Mouse (Mus musculus) bone marrow macrophage, adult 2 months (primary cell): ENCODE results near the gene Mrpl47. TPM values are rescaled to one million over a fixed set of nuclear protein-coding genes. Genes with fewer than 3 reads are reported as not detected.

Experiments used
- H3K27ac ChIP-seq: 2 replicates; pipeline ENCODE4 v1.5.1; 2012; ENCODE audit warnings: low read depth, low read length; ENCODE audit not compliant: insufficient read depth
- H3K4me1 ChIP-seq: 2 replicates; pipeline ENCODE4 v1.6.1; 2012; ENCODE audit warnings: low read length; ENCODE audit not compliant: control insufficient read depth, insufficient read depth
- H3K4me3 ChIP-seq: 2 replicates; pipeline ENCODE4 v1.5.1; 2012; ENCODE audit warnings: mild to moderate bottlenecking, low read length, moderate library complexity; ENCODE audit not compliant: insufficient read depth
- CTCF ChIP-seq: IDR thresholded peaks from 2 replicates; pipeline ENCODE4 v1.5.1; 2012; ENCODE audit warnings: low read depth, mild to moderate bottlenecking, low read length, moderate library complexity
- POLR2A ChIP-seq: IDR thresholded peaks from 2 replicates; pipeline ENCODE4 v1.6.1; 2012; ENCODE audit warnings: mild to moderate bottlenecking, low read depth, low read length, borderline replicate concordance
- polyA plus RNA-seq: library from polyadenylated mRNA; stranded (reverse); fragments of >200 nt; gene quantifications from 2 replicates; pipeline ENCODE4 v1.2.4, GENCODE M21; 2012; ENCODE audit not compliant: missing spikeins, insufficient read depth, insufficient read length

Gene Mrpl47
- polyA plus RNA-seq, 1 experiment = 13.2 TPM

- no peak for TF ChIP-seq CTCF
- TF ChIP-seq POLR2A = no peak
- Histone ChIP-seq H3K4me1 (no peaks in the 10 kb centered on the region), H3K4me3 (no peak overlapping the region), H3K27ac (no peak overlapping the region)
Observed at GRCm38 (mm10) chr3:32691841-32692240, 45.6 kb downstream of the Mrpl47 start.

DNA sequence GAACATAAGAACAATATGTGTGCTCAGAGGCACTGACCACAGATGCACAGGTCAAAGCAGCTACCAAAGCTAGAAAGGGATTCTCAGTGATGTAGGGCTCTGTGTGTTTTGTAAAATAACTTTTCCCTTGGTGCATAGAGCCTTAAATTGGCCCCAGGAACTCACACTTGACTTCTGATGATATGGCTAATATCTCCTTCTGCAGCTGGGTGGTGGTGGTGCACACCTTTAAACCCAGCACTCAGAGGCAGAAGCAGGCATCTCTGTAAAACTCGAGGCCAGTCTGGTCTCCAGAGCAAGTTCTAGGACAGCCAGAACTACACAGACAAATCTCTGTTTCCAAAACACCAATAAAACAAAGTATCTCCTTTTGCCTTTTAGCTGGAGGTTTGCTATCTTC lies 46.5 kb downstream of the Mrpl47 start:
- TF ChIP-seq CTCF (no peak), POLR2A (no peak)
- no peaks in the 10 kb centered on the region for H3K4me1 ChIP-seq
- H3K27ac ChIP-seq = no peak overlapping the region
- no peak overlapping the region for H3K4me3 ChIP-seq

DNA sequence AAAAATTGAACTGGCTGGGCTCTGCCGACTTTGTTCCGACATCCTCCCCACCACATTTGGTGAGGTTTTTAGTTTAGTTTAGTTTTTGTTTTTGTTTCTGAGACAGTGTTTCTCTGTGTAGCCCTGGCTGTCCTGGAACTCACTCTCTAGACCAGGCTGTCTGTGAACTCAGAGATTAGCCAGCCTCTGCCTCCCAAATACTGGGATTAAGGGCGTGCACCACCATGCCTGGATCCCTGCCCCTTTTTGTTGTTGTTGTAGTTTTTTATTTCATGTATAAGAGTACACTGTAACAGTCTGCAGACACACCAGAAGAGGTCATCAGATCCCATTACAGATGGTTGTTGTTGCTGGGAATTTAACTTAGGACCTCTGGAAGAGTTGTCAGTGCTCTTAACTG lies 47.4 kb downstream of the Mrpl47 start:
- no peak for TF ChIP-seq CTCF
- no peak for TF ChIP-seq POLR2A
- no peak overlapping the region for H3K27ac ChIP-seq
- H3K4me3 ChIP-seq = no peak overlapping the region
- no peaks in the 10 kb centered on the region for H3K4me1 ChIP-seq

DNA sequence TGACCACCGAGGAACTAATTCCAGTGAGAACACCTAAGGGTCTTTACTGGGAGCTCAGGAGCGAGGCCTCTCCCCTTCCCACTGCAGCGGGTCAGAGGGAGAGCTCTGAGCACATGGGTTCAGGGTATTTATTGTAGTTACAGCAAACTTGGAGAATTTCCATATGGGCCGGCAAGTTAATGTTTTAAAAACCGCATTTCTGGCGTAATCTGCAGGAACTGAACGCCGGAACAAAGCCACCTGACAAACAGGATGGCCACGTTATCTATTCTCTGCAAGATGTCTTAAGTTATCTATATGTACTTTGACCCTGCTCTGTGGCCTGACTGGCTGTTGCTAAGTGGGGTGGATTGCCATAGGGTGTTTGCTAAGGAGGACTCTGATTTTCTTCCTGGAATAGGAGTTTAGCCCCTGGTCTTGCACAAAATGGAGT lies 47.8 kb downstream of the Mrpl47 start:
- H3K27ac ChIP-seq = no peak overlapping the region
- H3K4me1 ChIP-seq = no peaks in the 10 kb centered on the region
- no peak for TF ChIP-seq CTCF
- TF ChIP-seq POLR2A = no peak
- H3K4me3 ChIP-seq = no peak overlapping the region

DNA sequence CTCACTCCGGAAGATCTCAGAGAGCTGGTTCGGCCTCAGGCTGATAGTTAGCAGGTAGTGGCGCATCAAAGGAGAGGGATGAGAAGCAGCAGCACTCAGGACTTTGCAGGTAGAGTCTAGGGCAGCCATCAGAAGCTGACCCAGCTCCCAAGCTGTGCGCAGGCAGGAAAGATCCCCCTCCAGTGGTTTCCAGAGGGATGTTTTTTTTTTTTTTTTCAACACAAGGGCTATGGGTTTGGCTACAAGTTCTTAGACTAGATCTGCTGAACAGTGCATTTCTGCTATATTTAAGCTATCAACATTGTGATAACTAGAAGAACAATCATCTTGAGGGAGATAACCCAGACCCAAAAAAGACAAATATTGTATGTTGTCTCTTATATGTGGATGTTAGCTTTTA lies 50.2 kb downstream of the Mrpl47 start:
- Histone ChIP-seq H3K27ac (no peak overlapping the region), H3K4me1 (no peaks in the 10 kb centered on the region), H3K4me3 (no peak overlapping the region)
- no peak for TF ChIP-seq CTCF
- no peak for TF ChIP-seq POLR2A

DNA sequence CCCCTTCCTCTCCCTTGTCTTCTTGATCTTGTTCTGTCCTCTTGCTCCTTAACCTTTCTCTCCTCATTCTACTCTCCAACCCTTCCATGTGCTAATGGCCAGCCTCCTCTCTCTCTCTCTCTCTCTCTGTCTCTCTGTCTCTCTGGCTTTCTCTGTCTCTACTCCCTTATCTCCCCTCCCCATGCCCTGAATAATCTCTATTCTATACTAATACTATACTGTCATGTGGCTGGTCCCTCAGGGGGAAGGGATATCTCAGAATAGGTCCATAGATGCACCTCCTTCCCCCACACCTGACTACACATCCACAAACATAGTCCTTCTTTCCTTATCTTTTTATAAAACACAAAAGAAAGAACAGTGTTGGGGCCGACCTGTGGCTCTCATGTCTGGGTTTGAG lies 50.9 kb downstream of the Mrpl47 start:
- H3K4me1 ChIP-seq = no peaks in the 10 kb centered on the region
- TF ChIP-seq POLR2A = no peak
- no peak for TF ChIP-seq CTCF
- H3K27ac ChIP-seq = no peak overlapping the region
- no peak overlapping the region for H3K4me3 ChIP-seq

DNA sequence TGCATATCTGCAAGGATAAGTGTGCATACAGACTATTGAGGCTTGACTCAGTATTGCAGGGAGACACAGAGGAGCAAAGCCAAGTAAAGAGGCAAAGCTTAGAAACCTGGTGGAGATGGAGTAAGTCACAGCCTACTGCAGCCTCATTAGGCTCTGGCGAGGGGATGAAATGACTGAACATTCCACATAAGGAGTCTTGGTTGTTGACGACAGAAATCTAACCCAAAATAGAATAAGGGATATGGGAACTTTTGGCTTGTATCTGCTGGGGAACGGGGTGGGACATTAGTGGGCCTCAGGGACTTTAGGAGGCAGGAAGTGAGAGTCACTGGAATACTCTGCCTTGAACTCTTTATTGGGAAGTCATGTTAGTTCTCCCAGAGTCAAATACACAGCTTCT lies 52.8 kb downstream of the Mrpl47 start:
- no peak overlapping the region for H3K4me3 ChIP-seq
- no peaks in the 10 kb centered on the region for H3K4me1 ChIP-seq
- H3K27ac ChIP-seq = no peak overlapping the region
- no peak for TF ChIP-seq POLR2A
- no peak for TF ChIP-seq CTCF

- TF ChIP-seq POLR2A (no peak), CTCF (no peak)
Observed at GRCm38 (mm10) chr3:32682910-32683531, 54.4 kb downstream of the Mrpl47 start.

GRCm38 (mm10) chr3:32676393-32676792 lies 61.0 kb downstream of the Mrpl47 start:
- Histone ChIP-seq H3K4me1 (no peaks in the 10 kb centered on the region), H3K4me3 (no peak overlapping the region), H3K27ac (no peak overlapping the region)
- TF ChIP-seq CTCF = no peak
- no peak for TF ChIP-seq POLR2A

More at GRCm38 (mm10) chr3:32682910-32683531, 54.4 kb downstream of the Mrpl47 start:
- Histone ChIP-seq H3K27ac (no peak overlapping the region), H3K4me3 (no peak overlapping the region), H3K4me1 (no peaks in the 10 kb centered on the region)

Other genes with a start within 250 kb of the Mrpl47 start
- gene Kcnmb3, start 245.4 kb downstream of the Mrpl47 start, polyA plus RNA-seq = not detected in 2 replicates
- 30.6 and 33.8 TPM in 2 replicates for gene Zfp639, start 227.3 kb downstream of the Mrpl47 start, polyA plus RNA-seq
- 29.1 and 30.9 TPM in 2 replicates for gene Mfn1, start 208.1 kb downstream of the Mrpl47 start, polyA plus RNA-seq
- 7.6 and 9.4 TPM in 2 replicates for gene Gnb4, start 121.0 kb downstream of the Mrpl47 start, polyA plus RNA-seq
- 31.7 and 40.9 TPM in 2 replicates for gene Actl6a, start 31.3 kb downstream of the Mrpl47 start, polyA plus RNA-seq
- gene Ndufb5, start 615 bp downstream of the Mrpl47 start, polyA plus RNA-seq = 143 TPM in 2 replicates
- not detected in 2 replicates for gene Usp13, start 79.9 kb upstream of the Mrpl47 start, polyA plus RNA-seq